Comparison of ENCODE assay signal across 12 mouse cellular contexts in the genomic region with DNA sequence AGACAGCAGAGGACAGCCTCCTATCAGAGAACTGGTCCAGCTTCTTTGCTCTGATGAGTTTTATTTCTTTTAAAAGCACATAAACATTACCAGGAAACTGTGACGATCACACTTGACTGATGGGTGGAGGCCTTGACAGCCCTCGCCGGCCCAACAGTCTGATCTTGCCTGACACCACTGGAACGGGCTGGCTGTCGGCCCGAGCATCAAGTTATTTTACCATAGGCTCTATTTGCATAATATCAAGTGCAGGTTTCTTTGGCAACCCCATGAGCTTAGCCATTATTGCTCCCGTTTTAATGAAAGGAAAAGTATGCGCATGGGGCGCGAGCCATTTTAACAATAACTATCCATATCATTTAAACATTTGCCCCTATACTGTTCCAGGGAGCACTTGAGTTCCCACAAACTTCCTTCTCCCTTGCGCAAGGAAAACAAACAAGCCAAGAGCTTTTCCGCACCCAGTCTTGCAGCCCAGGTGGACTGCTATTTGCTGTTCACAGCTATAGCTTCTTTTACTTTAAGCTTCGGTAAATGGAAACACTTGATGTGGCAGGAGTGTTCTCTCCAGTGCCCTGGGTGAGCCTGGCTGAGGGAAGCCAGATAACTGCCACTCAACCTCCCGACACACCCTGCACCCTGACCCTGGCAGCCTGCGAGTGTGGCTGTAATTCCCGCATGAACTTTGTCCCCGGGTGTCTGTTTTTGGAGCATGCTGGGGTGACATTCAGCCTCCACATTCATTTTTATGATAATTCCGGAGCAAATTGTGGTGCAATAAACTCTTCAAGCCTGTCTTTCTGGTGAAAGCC.
A peak's percentile ranks its signal among the peaks of the same experiment; 100 is the strongest.
DNase-seq lines count a peak whose midpoint lies in the region; ATAC-seq and TF ChIP-seq lines count a peak whose summit lies in the region.
"Had no signal": no experiment of that assay in that cellular context is flagged by ENCODE, and none has a peak within 500 bp of the region (broad histone marks: within the 10 kb centered on the region; RNA-seq: fewer than 3 reads in every experiment).

No protein-coding gene starts in this region.

- no peak overlapping the region for H3K4me3 ChIP-seq in forebrain, embryonic 13.5 days
- no peak overlapping the region for H3K4me3 ChIP-seq in forebrain, embryonic 11.5 days (ENCODE audit: low read depth, low read length)
- no peak overlapping the region for H3K4me3 ChIP-seq in hindbrain, postnatal 0 days (ENCODE audit: low read length)
- H3K4me3 ChIP-seq in neural tube, embryonic 13.5 days, result no peak overlapping the region
- H3K4me3 ChIP-seq in kidney, embryonic 16.5 days (ENCODE audit: low read length), result no peak overlapping the region
- H3K4me3 ChIP-seq: embryonic facial prominence, embryonic 12.5 days had no signal

- WGBS in forebrain, embryonic 13.5 days, result 59% methylated on average over 18 of the region's 18 CpGs
- WGBS in forebrain, embryonic 11.5 days, result 79% methylated on average over 18 of the region's 18 CpGs
- 38% methylated on average over 18 of the region's 18 CpGs for WGBS in hindbrain, postnatal 0 days
- 47% methylated on average over 18 of the region's 18 CpGs for WGBS in neural tube, embryonic 13.5 days
- 62% methylated on average over 18 of the region's 18 CpGs for WGBS in kidney, embryonic 16.5 days

- H3K27me3 ChIP-seq in forebrain, embryonic 13.5 days, result no peaks in the 10 kb centered on the region; the same call in 1 of the 2 replicates
- H3K27me3 ChIP-seq in forebrain, embryonic 11.5 days (ENCODE audit: control insufficient read depth, insufficient read depth, low read length), result no peaks in the 10 kb centered on the region; the same call in 1 of the 2 replicates
- no peaks in the 10 kb centered on the region for H3K27me3 ChIP-seq in hindbrain, postnatal 0 days (ENCODE audit: insufficient read depth, low read length)
- H3K27me3 ChIP-seq in neural tube, embryonic 13.5 days, result peaks cover 19% of the 10 kb centered on the region; the same call in 1 of the 2 replicates
- peaks cover 10% of the 10 kb centered on the region; the same call in 1 of the 2 replicates for H3K27me3 ChIP-seq in kidney, embryonic 16.5 days (ENCODE audit: insufficient read depth, low read length)
- H3K27me3 ChIP-seq: embryonic facial prominence, embryonic 12.5 days had no signal

- DNase-seq in forebrain, embryonic 11.5 days (ENCODE audit: low spot score), result no peak
- no peak for DNase-seq in hindbrain, postnatal 0 days (ENCODE audit: low spot score)
- DNase-seq in lung, postnatal 10 days, result peak; percentile 31
- DNase-seq in frontal cortex, postnatal 25 days (ENCODE audit: low spot score in 2 of 2), result no peak
- DNase-seq in cerebellum, postnatal 14 days, result no peak
- DNase-seq: adrenal gland, adult 8-10 months; cerebellum, adult 18-20 months; thymus, postnatal 25 days had no signal

- peak; percentile 37; the same call in 1 of the 2 replicates for ATAC-seq in forebrain, embryonic 13.5 days
- ATAC-seq in forebrain, embryonic 11.5 days (replicated peaks; ENCODE audit: low FRiP score), result no peak
- no peak for ATAC-seq in hindbrain, postnatal 0 days
- no peak for ATAC-seq in neural tube, embryonic 13.5 days (ENCODE audit: low read depth)
- no peak for ATAC-seq in kidney, embryonic 16.5 days (ENCODE audit: low FRiP score, low TSS enrichment)

- H3K4me2 ChIP-seq in forebrain, embryonic 13.5 days, result peak overlapping the region; percentile 55
- no peak overlapping the region for H3K4me2 ChIP-seq in forebrain, embryonic 11.5 days (ENCODE audit: low read depth, low read length, severe bottlenecking)
- H3K4me2 ChIP-seq in hindbrain, postnatal 0 days (ENCODE audit: low read depth, low read length), result peak overlapping the region; percentile 17; the same call in 1 of the 2 replicates
- H3K4me2 ChIP-seq in neural tube, embryonic 13.5 days, result peak overlapping the region; percentile 38
- H3K4me2 ChIP-seq in kidney, embryonic 16.5 days (replicated peaks; ENCODE audit: low read depth, low read length), result no peak overlapping the region
- H3K4me2 ChIP-seq: embryonic facial prominence, embryonic 12.5 days had no signal

- H3K9me3 ChIP-seq in forebrain, embryonic 13.5 days (replicated peaks), result no peaks in the 10 kb centered on the region
- H3K9me3 ChIP-seq in forebrain, embryonic 11.5 days (ENCODE audit: control insufficient read depth, low read length), result no peaks in the 10 kb centered on the region
- H3K9me3 ChIP-seq in hindbrain, postnatal 0 days (ENCODE audit: low read length), result no peaks in the 10 kb centered on the region
- H3K9me3 ChIP-seq in neural tube, embryonic 13.5 days, result no peaks in the 10 kb centered on the region
- H3K9me3 ChIP-seq in kidney, embryonic 16.5 days (ENCODE audit: low read length), result no peaks in the 10 kb centered on the region
- H3K9me3 ChIP-seq: embryonic facial prominence, embryonic 12.5 days had no signal

- no peak for TF ChIP-seq CTCF in hindbrain, postnatal 0 days (IDR thresholded peaks at IDR 0.05; ENCODE audit: low read depth)

- H3K36me3 ChIP-seq in forebrain, embryonic 13.5 days (ENCODE audit: poor library complexity, severe bottlenecking), result no peaks in the 10 kb centered on the region
- no peaks in the 10 kb centered on the region for H3K36me3 ChIP-seq in forebrain, embryonic 11.5 days (ENCODE audit: control insufficient read depth, insufficient read depth, low read length)
- no peaks in the 10 kb centered on the region for H3K36me3 ChIP-seq in hindbrain, postnatal 0 days (ENCODE audit: insufficient read depth, low read length)
- H3K36me3 ChIP-seq in neural tube, embryonic 13.5 days, result no peaks in the 10 kb centered on the region
- H3K36me3 ChIP-seq in kidney, embryonic 16.5 days (ENCODE audit: insufficient read depth, low read length), result no peaks in the 10 kb centered on the region
- H3K36me3 ChIP-seq: embryonic facial prominence, embryonic 12.5 days had no signal

- H3K27ac ChIP-seq in forebrain, embryonic 13.5 days, result peak overlapping the region; percentile 76
- no peak overlapping the region for H3K27ac ChIP-seq in forebrain, embryonic 11.5 days (ENCODE audit: low read depth, low read length)
- no peak overlapping the region for H3K27ac ChIP-seq in hindbrain, postnatal 0 days
- H3K27ac ChIP-seq in neural tube, embryonic 13.5 days (replicated peaks), result no peak overlapping the region
- no peak overlapping the region for H3K27ac ChIP-seq in kidney, embryonic 16.5 days (ENCODE audit: low read length)
- H3K27ac ChIP-seq: embryonic facial prominence, embryonic 12.5 days had no signal

- H3K9ac ChIP-seq in forebrain, embryonic 13.5 days, result no peak overlapping the region
- no peak overlapping the region for H3K9ac ChIP-seq in forebrain, embryonic 11.5 days (ENCODE audit: low read length)
- H3K9ac ChIP-seq in hindbrain, postnatal 0 days (replicated peaks; ENCODE audit: low read length), result no peak overlapping the region
- H3K9ac ChIP-seq in neural tube, embryonic 13.5 days, result 0 out of 2 replicates have a peak overlapping the region, but pooled peaks have one; percentile 13
- H3K9ac ChIP-seq in kidney, embryonic 16.5 days (replicated peaks; ENCODE audit: low read length), result no peak overlapping the region
- H3K9ac ChIP-seq: embryonic facial prominence, embryonic 12.5 days had no signal

- H3K4me1 ChIP-seq in forebrain, embryonic 13.5 days, result peaks cover 48% of the 10 kb centered on the region
- H3K4me1 ChIP-seq in forebrain, embryonic 11.5 days (replicated peaks; ENCODE audit: control insufficient read depth, insufficient read depth, low read length), result peaks cover 23% of the 10 kb centered on the region
- peaks cover 18% of the 10 kb centered on the region for H3K4me1 ChIP-seq in hindbrain, postnatal 0 days (ENCODE audit: insufficient read depth, low read length)
- peaks cover 40% of the 10 kb centered on the region for H3K4me1 ChIP-seq in neural tube, embryonic 13.5 days (replicated peaks)
- peaks cover 16% of the 10 kb centered on the region for H3K4me1 ChIP-seq in kidney, embryonic 16.5 days (ENCODE audit: insufficient read depth, low read length)

Comparison
In these comparisons a context has a peak if more than half of its experiments do, and no peak if none do; other contexts are left out.
1. H3K4me2 ChIP-seq: peak in forebrain, embryonic 13.5 days (single experiment), hindbrain, postnatal 0 days (single experiment) and neural tube, embryonic 13.5 days (single experiment); none in forebrain, embryonic 11.5 days (single experiment) and kidney, embryonic 16.5 days (single experiment).